Mouse (Mus musculus) embryo, embryonic 10 days (tissue): ENCODE data around the gene Rtel1.

Source experiments
- DNase-seq: peaks from one replicate; pipeline ENCODE4 v3.0.0-alpha.2; 2015; ENCODE audit warnings: low spot score

Rtel1 gene

DNA sequence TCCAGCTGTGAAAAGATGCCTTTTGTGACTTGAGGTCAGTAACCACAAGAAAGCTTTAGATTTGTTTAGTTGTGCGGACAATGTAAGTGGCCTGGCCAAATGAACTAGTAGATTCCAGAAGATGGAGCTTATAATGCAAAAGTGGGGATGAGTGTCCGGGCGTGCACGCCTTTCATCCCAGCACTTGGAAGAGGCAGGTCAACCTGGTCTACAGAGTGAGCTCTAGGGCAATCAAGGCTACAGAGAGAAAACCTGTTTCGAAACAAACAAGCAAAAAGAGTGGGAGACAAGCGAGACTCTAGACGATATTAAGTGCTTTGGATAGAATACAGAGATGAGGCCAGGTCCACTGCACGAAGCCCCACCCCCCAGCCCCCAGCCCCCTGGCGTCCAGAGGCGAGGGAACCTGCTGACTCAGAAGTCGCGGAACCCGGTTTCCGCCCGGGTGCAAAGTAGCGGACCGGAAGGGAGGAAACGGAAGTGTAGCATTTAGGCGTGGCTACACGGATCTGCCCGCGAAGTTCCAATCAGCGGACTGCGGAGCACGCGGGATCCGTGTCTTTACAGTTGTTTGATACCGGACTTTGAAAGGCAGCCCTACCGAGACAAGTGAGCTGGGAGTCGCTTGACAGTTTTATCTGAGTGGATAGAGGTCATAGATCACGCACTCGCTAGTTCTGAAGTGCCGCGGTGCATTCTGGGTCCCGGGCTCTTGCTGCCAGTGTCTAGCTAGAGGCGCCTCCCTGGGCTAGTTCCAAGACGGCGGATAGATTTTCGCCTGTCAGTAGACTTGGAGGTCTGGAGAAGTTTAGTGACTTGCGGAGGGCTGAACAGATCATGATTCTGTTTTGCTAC lies at the start of gene Rtel1:
Gene Rtel1 (plus strand): TSS at position 492 of the 855 bp plus-strand sequence.
- peak; percentile 93 for DNase-seq

DNA sequence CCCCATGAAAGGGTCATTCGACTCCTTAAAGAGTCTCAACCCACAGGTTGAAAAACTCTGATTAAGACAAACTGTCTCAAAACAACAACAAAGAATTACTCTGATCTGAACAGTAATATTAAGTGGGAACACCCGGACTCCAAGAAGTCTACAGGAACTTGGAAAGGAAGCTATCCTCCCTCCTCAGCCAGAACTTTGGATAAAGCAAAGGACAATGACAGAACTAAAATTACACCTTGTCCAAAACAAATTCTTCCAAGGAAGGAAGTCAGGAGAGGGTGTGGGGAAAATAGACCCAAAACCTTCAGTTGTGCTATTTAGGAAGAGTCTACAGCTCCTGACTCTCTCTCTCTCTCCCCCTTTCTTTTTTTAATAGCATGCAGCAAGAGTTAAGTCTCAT lies 47.4 kb upstream of the Rtel1 start:
- DNase-seq = no peak

DNA sequence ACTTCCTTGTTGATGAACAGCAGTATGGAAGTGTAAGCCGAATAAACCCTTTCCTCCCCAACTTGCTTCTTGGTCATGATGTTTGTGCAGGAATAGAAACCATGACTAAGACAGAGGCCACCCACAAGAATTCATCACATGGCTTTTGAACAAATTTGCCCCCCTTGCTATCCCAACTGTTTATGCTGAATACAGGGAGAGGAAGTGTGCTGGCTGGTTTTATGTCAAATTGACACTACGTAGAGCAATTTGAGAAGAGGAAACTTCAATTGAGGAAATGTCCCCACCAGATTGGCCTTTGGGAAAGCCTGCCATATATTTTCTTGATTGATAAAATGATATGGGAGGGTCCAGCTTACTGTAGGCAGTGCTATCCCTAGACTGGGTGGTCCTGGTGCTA lies 45.7 kb upstream of the Rtel1 start:
- no peak for DNase-seq

DNA sequence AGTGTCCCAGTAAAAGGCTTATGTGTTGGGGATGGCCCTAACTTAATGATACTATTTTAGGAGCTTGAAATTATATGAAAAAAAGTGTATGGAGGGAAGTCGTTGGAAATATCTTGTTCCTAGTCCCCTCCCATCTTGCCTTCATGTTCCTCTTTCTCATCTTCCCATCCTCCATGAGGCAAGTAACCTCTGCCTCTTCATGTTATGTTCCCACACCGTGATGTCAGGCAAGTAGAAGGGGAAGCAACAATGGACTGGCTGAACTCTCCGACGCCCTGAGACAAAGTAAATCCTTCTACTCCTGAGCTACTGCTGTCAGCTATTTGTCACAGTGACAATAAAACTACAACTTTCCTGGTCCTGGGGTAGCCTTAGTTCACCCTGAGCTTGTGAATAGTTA lies 44.9 kb upstream of the Rtel1 start:
- DNase-seq = no peak

DNA sequence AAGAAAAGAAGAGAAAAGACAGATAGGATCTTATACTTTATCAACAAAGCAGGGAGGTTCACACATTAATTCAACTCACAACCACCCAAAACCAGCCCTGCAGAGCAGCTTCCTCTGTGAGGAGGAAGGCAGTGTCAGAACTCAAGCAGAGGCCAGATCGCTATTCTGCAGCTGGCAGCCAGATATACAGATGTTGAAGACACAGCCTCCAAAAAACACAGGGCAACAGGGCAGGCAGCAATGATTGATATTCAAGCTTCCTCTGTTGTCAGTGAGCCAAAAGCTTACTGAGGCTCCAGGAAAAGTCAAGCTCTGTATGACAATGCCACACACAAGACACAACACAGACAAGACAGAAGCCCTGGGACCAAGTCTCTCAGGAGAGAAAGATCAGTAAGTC lies 42.8 kb upstream of the Rtel1 start:
- no peak for DNase-seq

DNA sequence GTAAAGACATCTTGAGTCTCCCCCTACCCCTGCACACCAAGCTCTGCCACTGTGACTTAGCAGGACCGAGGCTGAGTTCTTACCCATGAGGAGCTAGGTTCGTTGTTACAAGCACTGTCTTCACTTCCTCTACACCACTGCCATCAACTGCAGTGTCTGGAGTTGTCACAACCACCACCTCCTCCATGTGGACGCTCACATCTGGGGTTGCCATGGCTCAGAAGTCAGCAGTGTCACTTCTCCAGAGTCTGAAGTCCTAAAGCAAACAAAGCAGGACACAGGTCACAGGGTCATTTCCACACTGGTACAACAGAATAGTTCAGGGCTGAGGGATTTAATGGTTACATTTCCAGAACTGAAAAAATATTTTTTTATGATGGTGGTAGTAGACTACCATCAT lies 41.7 kb upstream of the Rtel1 start:
- no peak for DNase-seq

DNA sequence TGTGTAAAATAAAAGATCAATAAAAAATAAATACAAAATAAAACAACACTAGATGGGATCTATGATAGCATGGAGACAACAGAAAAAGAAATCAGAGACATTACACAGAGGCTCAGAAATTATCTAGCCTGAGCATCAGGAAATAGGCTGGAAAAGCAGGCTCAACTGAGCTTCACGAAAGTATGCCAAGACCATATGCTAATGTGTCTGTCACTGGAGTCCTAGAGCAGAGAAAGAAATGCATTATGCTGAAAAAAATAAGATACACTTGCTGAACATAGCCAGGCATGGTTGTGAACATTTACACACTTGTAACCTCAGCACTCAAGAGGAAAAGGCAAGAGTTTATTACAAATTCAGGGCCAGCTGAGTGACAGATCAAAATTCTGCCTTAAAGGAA lies 39.6 kb upstream of the Rtel1 start:
- no peak for DNase-seq

DNA sequence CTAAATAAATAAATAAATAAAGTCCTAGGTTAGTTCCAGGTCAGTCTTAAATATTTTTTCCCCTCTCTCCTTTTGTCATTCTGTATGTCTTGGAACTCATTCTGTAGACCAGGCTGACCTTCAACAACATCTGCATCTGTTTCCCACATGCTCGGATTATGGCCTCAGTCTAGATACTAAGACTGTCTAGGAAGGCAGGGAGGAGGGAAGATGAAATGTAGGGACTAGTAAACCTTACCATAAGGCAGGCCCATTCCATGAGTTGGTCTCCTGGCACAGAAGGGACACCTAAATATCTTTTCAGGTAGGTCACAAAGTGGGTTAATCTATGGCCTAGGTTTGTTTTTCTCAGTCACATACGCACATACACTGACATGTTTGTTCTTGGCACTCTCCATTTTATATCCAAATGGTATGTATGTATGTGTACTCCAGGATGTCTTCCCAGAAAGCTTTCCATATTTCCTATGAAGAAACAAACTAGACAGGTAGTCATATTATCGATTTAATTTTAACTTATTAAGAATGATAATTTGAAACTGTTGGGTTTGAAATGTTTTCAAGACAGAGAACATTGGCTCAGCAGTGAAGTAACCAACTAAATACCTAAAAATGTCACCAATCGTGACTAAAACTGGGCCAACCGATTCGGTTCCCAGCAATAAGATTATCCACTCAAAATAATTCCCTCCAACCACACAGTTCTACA lies 32.8 kb upstream of the Rtel1 start:
- peak; percentile 8 for DNase-seq

DNA sequence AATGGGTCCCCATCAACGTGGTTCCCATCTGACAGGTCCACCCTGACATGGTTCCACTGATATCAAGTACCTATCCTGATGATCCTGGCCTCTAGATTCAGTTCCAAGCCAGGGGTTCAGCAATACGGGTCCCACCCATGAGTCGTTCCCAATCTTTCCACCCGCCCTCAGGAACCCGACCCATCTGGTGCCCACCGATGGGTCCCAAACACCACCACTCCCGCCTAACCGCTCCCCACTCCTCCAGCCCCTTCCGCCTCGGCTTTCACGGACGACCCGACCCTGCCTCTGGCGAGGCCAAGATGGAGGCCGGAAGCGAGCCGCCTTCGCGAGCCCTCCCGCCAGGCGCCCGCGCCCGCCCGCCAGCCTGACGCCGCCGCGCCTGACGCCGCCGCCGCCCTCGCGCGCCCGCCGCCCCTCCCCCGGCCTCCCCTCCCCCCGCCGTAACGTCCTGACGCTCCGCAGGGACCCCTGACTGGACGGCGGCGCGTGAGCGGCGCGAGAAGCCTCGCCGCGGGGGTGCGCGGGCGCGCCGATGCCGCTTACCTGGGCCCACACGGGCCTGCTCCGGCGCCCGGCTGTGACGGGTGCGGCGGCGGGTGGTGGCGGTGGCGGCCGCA lies 32.1 kb upstream of the Rtel1 start:
- peak; percentile 85 for DNase-seq

DNA sequence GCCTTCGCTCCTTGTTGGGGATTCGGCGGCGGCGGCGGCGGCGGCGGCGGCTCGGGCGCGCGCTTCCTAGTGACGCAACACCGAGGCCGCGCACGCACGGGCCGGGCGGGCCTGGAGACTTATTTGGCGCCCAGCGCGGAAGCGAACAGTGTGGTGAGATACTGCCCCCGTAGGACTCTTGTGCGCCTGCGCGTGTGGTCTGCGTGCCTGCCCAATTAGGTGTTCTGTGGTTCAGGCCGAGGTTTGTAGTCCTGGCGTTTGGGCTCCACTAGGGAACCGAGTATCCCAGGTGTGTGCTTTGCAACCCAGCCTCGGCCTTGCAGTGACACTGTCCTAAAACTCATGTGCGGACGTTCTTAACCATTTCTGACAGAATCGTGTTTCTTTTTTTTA lies 31.6 kb upstream of the Rtel1 start, which contains the start of gene Gmeb2:
Gene Gmeb2 (minus strand): TSS at position 78 of the 393 bp plus-strand sequence.
- DNase-seq = peak; percentile 100

DNA sequence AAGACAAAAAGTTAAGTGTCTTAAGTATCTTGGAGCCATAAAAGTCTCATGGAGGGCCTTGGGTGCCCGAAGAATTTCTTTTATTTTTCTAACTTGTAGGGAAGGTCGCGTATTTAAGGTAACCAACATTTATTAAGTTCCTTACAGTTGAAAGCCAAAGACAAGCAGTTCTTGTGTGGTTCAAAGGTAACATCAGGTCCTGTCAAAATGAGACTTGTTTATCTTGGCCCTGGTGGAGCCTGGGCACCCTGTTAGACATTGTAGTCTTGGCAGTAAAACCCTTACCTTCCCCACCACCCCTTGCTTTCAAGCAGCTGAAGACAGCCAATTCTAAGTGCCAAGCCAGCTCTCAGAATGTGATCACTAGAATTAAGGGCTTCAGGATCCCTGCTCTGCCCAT lies 30.8 kb upstream of the Rtel1 start:
- no peak for DNase-seq

DNA sequence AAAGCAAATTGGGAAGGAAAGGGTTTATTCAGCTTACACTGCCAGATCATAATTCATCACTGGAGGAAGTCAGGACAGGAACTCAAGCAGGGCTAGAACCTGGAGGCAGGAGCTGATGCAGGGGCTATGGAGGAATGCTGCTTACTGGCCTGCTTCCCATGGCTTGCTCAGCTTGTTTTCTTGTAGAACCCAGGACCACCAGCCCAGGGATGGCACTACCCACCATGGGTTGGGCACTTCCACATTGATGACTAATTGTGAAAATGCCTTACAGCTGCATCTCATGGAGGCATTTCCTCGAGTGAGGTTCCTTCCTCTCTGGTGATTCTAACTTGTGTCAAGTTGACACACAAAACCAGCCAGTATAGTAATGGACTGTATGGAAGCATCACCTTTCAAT lies 28.6 kb upstream of the Rtel1 start:
- DNase-seq = no peak

DNA sequence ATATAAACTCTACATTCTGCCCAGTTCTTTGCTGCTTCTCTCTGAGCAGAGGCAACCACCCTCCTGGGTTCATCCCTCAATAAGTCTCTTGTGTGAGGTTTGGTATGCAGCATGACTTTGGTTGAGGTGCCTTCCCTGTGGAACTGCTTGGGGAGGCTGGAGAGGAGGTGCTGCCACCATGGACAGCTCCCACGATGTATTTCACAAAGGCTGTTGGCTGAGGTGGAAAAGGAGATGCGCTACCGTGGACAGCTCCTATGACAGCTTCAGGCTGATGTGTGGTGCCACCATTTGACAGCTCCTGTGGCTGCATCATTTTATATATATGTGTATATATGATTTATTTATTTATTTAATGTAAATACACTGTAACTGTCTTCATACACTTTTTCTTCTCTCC lies 17.5 kb upstream of the Rtel1 start:
- DNase-seq = peak; percentile 77

DNA sequence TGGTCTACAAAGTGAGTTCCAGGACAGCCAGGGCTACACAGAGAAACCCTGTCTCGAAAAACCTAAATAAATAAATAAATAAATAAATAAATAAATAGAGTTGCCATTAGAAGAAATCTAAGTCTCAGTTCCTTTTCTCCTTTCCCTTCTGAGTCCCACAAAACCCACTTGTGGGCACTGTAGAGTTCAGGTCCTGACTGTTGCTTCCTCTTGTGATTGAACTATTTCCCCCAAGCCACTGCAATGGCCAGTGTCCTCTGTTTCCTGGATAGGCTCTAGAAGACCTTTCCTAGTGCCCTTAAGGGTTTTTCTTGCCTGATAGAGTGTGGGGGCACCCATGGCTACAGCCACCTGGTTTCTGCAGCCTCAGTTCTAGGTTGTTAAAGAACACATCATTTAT lies 14.6 kb upstream of the Rtel1 start:
- DNase-seq = no peak

DNA sequence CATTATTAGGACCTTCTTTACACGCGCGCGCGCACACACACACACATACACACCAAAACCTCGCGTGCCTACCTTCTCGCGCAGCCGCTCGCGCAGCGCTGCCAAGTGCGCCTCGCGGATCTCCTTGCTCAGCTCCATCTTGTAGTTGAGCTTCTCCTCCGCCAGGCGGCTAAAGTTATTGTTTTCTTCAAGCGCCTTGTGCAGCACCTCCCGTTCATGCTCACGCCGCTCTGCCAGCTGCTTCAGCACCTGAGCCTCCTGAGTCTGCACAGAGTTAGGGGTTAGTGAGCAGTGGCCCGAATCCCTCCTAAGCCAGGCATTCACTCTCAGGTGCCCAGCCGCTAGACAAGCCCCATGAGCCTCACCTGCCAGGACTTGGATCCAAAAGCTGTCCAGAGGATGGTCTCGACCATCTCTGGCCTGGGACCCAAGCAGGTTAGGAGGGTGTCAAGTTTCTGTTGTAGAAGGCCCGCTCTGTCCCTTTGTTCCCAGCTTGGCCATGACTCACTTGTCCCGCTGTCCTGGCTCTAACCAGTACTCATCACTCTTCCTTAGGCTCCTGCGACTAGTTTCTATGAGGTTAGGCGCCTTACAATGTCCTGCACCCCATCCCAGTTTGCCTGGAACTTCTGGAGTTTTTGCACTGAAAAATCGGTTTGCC lies 12.3 kb upstream of the Rtel1 start:
- peak; percentile 58 for DNase-seq

DNA sequence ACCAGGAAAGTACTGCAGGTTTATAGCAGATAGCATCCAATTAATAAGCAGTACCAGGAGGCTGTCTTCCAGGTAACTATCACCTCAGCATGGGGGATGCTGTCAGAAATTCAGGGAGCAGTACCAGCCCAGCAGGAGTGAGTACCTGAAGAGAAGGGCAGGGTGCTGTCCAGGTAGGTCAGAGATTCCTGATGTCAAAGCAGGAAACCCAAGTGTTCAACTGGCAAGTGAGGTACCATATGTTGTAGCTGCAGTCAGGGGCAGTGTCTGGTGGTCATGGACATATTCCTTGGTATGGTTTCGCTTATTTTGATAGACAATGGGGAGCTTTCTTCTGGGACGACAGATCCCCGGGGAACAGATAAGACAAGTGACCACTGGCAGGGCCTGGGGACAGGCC lies 7.1 kb upstream of the Rtel1 start:
- no peak for DNase-seq

DNA sequence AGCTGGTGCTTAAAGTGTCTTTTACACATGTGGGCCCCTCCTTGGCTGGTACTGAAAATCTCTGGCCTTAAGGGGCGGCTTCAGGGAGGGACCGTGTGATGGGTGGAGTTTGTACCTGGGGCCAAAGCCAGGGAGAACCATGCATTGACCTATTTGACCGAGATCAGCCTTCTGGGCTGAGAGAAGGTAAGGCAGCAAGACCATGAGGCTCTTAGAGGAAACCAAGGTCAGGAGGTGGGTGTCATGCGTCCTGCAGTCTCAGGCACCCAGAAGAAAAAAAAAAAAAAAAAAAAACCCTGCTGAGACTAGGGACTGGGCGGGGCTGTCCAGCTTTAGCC lies 6.6 kb upstream of the Rtel1 start:
- DNase-seq = no peak

DNA sequence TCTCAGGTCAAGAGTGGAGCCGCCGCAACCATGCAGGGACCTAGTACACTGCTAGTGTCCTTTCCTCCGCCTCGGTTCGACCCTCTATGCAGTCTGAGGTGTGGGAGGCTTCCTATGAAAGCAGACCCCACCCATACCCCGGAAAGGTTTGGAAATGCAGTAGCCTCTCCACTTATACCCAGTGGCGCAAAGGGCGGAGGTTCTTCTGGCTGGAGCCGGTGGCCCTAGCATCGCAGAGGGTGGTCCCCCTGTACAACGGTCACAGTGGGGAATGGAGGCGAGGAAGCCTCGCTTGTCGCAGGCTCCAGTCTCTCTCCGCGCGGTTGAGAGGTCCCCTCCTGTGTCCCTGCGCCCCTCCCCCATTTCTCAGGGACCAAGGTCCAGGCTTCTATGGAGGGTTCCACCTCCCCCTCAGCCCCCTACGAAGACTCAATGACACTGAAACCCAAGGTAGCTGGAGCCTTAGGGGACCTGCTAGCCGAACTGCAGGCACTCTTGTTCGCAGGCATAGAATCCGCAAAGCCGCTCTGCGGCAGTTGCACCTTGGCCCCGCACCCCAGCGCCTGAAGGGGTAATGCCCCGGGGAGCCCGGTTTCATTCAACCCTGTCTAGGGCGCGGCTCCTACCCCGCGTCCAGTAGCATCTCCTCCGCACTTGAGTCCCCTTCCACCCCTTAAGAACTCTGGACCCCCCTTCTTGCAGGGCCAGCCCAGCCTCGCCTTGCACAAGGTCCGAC lies 6.0 kb upstream of the Rtel1 start:
- no peak for DNase-seq

DNA sequence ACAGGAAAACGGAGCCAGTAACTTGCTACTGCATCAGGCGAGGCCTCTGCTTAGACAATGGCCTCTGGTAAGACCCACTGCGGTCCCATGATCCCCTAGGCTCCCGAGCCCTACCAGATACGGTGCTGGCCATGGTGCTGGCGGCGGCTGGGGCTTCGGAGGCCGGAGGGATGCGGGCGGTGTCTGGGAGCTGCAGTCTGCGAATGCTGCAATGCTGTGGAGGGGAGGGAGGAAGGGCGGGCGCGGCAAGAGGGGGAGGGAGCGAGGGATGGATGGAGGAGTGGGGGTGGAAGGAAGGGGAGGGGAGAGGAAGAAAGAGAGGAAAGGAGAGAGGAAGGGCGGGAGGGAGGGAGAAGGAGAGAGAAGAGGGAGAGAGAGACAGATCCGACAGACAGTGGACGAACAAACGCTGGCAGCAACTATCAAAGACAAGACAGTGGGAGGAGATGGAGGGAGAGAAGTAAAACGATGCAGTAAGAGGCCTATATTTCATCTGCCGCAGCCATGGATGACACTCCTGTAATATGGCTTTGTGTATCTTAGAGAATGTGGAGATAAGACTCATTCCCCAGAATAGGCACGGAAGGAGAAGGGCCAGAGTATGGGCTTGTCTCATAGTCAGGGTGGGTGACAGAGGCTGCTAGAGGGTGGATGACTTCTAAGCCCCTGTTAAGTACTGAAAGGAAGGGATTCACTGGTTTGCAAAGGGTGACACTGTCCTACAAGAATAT lies 5.3 kb upstream of the Rtel1 start, which contains the start of gene Stmn3:
Gene Stmn3 (minus strand): TSS at position 421 of the 731 bp plus-strand sequence.
- peak; percentile 88 for DNase-seq

DNA sequence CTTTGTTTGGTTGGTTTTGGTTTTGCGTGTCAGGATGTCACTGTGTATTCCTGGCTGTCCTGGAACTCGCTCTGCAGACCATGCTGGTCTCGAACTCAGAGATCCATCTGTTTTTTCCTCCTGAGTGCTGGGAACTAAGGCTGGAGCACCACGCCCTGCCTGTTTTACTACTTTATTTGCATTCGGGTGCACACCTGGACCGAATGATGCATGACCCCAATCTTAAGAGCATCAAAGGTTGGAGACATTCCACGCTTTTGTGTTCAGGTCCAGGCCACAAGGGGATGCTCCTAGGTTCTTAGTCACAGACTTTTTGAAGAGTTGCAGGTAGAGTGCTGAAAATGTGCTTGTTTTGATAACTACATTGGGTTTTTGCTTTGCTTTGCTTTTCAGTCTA lies 562 bp downstream of the Rtel1 start:
- DNase-seq = no peak

DNA sequence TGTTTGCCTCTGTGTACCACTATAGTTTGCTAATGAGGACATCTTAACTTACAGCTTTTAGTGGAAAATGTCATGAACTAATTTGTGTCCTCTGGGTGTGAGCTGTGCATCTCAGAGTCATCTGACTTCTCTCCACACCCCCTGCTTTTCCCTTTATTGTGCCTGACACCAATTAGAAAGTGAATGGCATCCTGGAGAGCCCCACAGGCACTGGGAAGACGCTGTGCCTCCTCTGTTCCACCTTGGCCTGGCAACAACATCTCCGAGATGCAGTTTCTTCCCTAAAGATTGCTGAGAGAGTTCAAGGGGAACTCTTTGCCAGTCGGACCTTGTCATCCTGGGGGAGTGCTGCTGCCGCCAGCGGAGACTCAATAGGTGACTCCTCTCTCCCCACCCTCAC lies 2.6 kb downstream of the Rtel1 start:
- no peak for DNase-seq
